Mouse (Mus musculus): ENCODE results near the gene Eva1b.
A peak's percentile ranks its signal among the peaks of the same experiment; 100 is the strongest.

The Eva1b gene

DNA sequence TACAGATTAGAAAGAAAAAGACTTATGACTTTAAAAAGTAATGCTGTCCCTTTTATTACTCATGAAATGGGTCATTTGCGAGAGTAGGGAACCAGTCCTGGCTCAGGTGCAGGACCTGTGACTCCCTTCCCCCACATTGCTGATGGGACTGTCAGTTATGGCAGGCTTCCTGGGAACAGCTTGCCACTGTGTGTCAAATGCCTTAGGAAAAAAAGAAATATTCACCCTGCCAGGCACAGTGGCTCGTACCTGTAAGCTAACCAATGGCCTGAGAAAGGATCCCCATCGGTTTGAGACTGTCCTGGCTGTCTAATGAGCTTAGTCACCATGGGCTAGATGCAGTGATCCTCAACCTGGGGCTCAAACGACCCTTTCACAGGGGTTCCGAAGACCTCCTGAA, 27.5 kb upstream of the Eva1b start:
- no peak for DNase-seq (ENCODE audit: low read depth)

DNA sequence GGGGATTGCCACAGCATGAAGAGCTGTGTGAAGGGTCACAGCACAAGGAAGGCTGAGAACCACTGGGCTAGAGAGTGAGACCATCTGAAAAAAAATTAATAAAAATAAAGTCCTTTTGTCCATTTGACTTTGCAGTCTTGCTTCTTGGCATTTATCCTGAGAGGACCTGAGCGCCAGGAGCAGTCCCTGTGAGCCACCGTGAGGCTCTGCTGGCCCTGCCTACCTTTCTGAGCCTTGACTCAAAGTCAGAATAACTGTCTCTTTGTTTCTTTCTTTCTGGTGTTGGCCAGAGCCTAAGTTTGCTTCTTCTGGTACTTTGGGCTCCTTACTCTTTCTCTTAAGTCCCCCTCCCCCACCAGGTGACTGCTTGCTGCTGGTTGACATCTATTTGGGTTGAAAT, 27.0 kb upstream of the Eva1b start:
- DNase-seq (ENCODE audit: low read depth) = no peak

DNA sequence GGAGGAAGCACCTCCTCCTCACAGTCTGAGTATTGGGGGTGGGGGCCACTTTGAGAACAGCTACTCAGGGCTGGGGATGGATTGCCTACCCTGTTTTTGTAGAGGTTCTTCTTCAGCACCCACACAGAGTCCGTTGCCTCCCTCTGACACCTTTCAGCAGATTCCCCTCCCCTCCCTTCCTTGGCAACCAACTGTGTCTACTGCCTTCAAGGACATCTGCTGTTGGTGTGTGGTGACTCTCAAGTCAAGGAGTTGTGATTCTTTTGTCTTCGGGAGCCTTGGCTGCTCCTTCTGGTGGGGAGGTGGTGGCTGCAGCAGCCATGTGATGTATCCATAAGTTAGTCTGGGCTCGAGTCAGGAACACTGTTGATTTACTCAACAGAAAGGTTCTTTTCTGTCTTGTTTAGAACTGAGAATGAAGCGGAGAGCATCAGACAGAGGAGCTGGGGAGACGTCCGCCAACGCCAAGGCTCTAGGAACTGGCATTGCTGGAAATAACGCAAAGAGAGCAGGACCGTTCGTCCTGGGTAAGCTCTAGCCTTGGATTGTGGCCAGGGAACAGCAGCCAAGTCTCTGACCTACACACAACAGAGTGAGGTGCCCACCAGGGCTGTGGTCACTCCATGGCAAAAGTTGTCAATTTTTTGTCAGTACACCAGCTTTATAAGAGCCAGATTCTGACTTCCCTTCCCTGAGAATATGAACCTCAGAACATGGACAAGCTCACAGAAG, 24.1 kb upstream of the Eva1b start:
- no peak for DNase-seq (ENCODE audit: low read depth)

DNA sequence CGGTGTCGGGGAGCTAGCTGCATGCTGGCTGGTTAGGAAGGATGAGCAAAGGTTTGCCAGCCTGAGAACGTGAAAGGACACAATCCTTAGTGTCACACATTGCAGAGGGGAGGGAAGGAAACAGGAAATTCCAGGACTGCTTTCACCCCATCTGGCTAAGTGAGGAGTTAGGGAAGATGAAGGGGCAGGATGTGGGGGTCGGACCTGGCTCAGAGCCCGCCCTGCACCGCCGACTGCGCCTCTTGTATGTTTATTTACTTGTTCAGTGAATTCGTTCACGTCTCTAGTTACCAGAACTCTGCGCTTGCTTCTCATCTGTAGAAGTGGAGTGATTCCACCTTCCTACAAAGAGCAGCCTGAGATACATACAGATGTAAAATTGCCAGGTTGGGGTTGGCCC, 17.0 kb upstream of the Eva1b start:
- no peak for DNase-seq (ENCODE audit: low read depth)

DNA sequence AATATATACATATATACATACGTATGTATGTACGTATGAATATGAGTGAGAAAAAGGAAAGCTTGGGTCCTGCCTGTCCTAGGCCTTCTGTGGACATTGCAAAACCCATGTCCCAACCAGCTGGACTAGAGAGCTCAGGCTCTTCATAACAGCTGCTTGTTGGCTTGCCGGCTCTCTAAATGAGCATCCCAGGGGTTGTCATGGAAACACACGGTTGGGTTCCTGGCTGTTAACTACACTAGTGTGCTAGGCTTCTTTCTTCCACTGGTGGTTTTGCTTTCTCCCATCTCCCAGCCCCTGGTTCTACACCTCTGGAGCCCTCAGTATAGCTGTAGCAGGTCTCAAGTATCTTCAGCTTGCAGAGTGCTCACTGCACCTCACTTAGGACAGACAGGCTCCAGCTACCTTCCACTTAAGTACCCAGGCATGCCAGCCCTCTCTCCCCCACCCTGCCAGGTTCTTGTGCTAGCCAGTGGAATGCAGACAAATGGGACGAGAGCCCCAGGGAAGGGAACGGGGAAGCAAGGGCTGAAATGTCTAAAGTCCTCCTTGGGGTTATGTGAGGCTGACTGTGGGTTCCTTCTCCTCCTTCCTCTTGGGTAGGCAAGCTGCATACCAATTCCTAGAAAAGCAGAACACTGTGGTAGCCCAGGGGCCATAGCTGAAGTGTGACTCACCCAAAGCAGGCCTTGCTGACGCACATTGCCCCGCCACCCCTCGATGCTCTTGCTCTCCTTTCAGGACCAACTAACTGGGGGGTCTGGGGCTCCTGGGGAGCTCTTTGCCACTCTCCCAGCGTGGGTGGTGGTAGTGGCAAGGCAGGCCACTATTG, 16.0 kb upstream of the Eva1b start:
- peak; percentile 96 for DNase-seq (ENCODE audit: low read depth)

DNA sequence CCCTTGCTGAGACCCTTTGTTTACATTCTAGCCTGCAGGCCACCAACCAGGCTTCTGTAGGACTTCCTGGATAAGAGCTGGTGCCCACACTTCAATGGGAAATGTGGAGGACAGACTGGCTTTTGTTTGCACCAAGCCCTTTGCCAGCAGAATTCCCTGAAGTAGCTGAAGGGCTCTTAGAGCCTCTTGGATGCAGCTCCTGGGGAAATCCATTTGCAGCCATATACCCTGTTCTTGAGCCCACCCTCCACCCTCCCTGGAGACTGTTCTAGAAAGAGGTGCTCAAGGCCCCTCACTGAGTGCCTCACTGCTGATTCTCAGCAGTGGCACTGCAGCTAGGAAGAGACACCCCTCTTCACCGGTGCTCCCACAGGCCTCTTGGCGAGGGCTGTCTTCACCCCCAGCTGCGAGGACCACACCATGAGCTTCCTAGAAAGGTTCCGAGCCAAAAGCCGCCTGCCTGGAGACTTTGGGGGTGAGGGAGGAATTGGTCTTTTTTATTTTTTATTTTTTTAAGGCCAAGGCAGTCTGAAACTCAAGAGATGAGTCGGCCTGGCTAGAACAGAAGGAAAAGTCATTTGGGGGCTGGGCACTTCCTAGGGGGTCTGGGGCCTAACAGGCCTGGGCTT, 14.8 kb upstream of the Eva1b start:
- peak; percentile 71 for DNase-seq (ENCODE audit: low read depth)

DNA sequence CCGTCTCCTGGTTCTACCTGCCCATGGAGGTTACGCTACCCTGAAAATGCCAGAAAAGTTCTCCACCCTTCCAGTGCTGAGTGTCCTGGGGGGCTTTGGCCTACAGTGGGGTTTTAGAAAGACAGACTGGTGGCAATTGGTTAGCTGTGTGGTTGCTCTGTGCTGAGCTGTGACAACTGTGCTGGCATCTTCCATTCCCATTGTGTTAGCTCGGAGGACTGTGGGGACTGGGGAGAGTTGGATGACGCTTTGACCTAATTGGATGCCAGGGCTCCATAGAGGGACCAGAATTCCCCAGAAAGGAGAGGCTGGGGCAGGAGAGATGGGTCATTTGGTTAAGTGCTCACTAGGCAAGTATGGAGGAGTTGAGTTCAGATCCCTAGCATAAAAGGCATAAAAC, 13.3 kb upstream of the Eva1b start:
- DNase-seq (ENCODE audit: low read depth) = no peak

DNA sequence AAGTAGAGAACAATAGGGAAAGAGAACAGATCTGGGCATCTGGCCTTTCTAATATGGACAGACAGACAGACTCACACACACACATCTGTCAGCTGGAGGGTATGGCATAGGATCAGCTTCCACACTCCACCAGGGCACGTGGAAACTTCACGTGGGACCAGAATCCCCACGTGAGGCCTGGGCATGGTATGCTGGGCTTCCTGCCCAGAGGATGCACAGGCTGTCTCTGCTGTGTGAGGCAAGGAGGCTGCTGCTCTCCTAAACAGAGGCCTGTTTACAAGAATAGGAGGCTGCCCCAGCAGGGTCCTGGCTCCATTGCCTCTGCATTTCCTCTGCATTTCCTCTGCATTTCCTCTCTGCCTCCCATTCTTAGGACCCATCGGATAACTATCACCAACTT, 12.9 kb upstream of the Eva1b start:
- DNase-seq (ENCODE audit: low read depth) = no peak

DNA sequence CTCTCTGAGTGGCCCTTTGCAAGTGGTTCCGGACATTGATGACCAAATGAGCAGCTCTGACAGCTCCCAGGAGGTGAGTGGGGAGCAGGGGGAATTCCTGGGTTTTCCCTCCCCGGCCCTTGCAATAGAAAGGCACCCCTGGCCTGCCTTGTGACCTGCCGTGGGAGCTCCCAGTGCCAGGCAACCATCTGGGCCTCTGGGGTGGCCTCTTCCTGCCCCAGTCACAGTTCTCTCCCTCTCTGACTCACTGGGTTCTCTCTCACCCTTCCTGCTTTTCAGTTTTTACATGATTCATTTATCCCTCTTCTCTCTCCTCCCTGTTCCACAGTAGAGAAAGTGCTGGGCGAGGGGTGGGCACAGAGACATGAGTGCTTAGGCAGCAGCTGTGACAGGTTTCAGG, 9.8 kb upstream of the Eva1b start:
- DNase-seq (ENCODE audit: low read depth) = peak; percentile 65

DNA sequence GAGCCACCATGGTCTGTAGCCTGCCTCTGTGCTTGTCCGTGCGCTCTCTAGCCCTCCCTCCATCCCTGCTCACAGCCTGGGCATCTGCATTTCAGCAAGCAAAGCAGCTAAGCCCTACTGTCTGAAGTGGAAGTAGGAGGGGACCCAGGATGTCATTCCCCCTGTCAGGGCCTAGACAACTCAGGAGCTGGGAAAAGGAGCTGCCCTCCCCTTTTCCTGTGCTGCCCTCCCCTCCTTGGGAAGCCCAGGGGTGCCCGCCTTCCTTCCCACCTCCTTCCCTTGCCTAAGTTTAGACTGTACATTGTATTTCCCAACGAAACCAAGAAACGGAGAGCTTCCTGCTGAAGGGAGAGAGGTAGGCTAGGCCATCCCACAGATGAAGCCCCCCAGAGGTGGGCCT, 6.5 kb upstream of the Eva1b start:
- no peak for DNase-seq (ENCODE audit: low read depth)

DNA sequence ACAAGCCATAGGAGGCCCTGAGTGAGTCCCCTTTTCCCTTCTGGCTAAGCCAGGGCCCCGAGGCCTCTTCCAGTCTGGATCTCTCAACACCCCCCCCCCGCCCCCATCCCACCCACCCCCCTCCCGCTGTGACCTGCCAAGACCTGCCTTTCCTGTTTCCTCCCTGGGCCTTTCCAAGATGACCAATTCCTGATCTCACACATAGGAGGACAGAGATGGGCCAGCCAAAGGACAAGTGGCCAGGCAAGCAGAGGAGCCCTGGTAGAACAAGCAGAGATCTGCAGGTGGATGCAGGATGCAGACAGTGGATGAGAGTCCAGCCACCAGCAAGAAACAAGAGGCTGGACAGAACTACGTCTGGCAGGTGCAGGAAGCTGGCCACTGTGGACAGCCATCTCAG, 2.1 kb upstream of the Eva1b start:
- no peak for DNase-seq (ENCODE audit: low read depth)

DNA sequence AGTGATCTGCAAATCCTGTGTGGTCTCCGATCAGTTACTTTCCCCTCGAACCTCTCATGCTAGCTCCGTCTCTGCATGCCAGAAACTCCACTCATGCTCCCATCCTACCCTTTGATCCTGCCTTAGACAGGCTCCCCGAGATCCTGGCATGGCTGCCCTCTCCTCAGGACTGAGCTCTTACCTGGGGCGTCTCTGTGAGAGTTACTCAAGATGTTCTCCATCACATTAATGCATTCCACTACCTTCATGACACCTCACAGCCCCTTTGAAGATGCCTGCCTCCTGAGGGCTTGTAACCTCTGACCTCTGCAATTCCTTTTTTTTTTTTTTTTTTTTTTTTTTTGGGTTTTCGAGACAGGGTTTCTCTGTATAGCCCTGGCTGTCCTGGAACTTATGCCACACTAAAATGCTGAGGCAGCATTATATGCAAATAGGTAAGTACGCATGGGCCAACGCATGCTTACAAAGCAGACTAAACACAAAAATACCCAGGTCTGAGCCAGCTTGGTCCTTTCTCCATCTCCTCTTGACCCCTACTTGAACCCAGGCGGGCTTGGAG, 491 bp upstream of the Eva1b start:
- DNase-seq (ENCODE audit: low read depth) = no peak

DNA sequence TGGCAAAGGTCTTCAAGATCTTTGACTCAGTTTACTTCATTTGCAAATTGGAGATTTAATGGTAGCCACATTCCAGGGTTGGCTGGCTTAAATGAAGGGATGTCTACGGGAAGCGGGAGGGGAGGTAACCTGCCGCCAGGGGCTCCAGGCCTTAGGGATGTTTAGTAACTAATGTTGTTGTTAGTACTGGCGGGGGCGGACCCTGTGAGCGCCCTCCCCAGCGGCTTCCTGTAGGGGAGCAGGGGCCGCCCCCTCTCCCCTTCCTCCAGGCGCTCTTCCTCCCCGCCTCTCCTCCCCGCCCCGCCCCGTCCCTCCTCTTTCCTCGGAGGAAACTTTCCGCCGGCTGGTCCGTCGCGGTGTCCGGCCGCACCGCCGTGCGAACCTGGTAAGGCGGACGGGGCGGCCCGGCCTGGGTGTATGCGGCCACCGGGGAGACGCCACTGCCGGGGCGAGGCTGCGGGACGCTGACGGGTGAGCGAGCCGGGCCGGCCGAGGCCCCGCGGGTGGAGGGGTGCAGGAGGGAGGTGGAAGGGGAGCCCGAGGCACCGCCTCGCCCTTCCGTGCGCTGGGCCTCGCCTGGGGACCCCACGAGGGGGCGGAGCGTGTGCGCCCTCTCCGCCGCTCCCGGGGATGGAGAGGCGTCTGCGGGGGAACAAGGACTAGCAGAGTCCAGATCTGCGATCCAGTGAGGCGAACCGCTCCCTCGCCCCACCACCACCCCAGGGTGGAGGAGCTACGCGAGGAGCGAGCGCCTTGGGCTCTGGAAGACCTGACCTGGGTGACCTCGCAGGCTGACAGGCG, 817 bp downstream of the Eva1b start:
- peak; percentile 93 for DNase-seq (ENCODE audit: low read depth)

DNA sequence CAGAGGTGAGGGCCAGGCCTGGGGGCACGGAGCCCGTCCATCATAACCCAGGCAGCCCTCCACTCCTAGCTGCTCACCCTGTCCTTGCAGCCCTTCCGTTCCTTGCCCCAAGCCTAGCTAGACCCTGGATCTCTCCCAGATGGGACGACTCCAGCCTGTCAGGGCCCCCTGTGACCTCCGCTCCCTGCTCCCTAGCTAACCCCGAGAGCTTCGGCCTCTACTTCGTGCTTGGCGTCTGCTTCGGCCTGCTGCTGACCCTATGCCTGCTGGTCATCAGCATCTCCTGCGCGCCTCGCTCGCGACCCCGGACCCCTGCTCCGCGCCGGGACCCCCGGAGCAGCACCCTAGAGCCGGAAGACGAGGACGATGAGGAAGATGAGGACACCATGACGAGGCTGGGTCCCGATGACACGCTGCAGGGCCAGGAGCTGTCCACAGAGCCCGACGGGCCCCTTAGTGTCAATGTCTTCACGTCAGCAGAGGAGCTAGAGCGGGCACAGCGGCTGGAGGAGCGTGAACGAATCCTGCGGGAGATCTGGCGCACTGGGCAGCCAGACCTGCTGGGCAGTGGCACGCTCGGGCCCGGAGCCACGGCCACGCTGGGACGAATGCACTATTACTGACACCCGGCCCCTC, 1.6 kb downstream of the Eva1b start:
- DNase-seq (ENCODE audit: low read depth) = peak; percentile 58

DNA sequence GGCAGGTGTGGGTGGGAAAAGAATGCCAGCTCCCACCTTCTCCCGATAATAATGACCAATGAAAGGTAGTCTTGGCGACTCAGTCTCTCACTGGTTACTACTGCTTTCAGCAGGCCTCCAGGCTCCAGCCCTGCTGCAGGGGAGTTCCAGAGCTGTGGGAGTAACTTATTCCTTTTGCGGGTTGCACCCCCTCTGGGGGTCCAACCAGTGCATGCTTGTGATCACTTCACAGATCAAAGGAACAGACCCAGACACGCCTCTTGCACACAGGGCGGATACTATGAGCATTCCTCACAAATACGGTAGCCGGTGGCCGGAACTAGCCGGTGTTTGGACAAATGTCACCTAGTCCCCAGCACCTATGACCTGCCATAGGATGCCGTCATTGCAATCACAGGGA, 2.3 kb downstream of the Eva1b start:
- peak; percentile 62 for DNase-seq (ENCODE audit: low read depth)

DNA sequence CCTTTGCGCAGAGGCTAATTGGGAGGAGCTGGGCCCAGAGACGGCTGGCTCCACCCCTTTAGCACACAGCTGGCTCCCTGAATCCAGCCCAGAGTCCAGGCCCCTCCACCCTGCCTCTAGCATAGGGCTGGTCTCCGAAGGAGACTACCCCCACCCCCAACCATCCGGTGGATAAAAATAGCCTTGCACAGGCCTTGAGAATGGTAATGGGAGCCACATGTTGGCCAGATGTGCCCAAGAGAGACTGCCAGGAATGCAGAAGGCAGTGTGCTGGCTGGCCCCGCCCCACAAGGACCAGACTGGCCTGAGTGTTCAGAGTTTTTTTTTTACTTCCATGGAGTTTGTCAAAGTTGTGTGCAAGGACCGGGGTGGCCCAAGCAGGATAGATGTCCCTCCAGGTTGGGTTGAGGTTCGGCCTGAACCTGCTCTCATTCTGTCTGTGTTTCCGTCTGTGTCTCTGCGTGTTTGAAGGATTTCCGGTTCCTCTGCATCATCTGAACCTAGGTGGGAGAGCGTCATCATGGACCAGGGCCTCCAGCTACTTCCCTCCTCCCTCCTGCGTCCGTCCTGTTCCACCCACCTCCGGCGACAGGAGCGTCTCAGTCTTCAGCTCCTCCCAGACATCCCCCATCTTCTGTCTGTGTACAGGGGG, 2.9 kb downstream of the Eva1b start:
- peak; percentile 100 for DNase-seq (ENCODE audit: low read depth)

DNA sequence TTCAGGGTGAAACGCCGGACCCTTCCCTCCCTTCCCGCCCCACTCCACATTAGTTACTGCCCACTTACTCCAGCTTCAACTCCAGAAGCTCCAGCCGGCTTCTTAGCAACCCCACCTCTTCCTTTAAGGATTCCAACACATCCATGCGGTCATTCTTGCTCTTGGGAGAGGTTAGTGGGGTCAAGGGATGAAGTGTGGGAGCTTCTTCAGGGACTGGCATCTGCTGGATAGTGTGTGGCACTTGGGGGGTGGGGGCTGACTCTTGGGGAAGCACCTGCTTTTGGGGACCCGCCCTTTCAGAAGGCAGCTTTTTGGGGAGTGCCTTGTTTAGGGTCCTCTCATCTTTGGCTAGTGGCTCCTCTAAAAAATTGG, 3.4 kb downstream of the Eva1b start:
- no peak for DNase-seq (ENCODE audit: low read depth)

DNA sequence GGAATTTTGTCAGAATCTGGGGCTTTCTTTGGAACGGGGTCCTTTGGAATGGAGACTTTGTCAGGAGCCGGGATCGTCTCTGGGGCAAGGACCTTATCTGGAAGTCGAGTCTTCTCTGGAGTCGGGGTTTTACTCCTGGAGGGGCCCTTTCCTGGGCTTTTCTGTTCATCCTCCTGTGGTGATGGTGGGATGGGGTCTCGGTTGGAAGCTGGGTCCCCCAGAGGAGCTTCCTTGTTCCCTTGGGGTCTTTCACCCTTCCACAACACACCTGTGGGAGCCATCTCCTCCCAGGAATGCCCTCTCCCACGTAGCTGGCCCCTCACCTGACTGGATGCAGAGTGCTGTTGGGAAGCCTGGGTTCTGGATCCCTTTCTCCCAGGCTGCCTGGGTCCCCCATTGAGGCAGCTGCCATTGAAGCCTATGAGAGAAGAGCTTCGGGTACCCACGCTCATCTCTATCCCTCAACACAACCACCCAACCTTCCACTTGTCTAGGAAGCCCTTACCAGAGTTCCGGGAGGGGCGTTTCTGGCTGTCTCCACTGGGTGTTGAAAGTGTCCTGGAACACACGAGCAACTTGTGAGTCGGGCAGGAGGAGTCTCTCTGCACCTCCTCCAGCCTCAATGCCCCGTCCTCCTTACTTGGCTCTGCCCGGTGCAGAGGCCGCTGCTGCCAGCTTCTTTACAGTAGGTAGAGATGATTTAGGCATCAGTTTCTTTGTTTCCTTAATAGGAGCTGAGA, 4.3 kb downstream of the Eva1b start:
- DNase-seq (ENCODE audit: low read depth) = peak; percentile 60

DNA sequence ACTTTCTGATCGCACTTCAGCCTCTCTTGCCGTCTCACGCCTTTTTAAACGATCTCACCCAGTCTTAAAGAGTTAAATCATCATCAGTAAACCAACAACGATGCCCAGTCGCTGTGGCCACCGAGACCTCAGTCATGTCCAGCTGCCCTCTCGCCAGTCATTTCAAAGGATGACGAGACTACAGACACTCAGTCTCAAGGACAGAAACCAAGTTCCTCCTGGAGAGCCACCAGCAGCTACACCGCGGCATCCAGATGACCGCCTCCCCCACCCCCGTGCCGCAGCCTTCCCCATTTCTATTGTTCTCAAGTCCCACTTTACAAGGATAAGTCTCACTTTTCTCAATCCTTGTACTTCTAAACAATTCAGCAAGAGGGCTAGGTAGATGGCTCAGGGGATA, 5.3 kb downstream of the Eva1b start:
- no peak for DNase-seq (ENCODE audit: low read depth)

DNA sequence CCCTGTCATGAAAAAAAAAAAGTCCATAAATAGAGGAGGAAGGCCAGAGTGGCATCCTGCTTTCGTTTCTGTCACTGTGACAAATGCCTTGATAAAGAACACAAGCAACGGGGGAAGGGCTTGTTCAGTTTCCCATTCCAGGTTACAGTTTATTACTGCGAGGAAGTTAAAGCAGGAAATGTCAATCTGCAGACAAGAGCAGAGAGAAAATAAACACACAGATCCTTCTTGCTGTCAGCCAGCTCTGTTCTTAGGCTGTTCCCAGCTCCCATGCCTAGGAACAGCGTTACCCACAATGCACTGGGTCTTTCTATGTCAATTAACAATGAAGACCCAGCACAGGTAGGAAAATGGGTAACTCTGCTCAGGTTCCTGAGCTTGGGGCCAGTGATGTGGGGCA, 7.6 kb downstream of the Eva1b start:
- DNase-seq (ENCODE audit: low read depth) = no peak
